Mouse (Mus musculus) erythroblast, embryonic 14.5 days (primary cell): Measurements from ENCODE around the gene Slmap. TPM values are rescaled to one million over a fixed set of nuclear protein-coding genes. Genes with fewer than 3 reads are reported as not detected.
"Not testable (repeated sequence)": the region's sequence is repeated elsewhere in the genome, so short reads cannot be mapped to it uniquely, and the experiment has no call there.

ENCODE experiments used
- H3K27me3 ChIP-seq: 2 replicates; pipeline ENCODE4 v1.6.1; 2012; ENCODE audit warnings: inconsistent platforms; ENCODE audit not compliant: control insufficient read depth
- H3K36me3 ChIP-seq: 2 replicates; pipeline ENCODE4 v1.6.1; 2012; ENCODE audit warnings: mild to moderate bottlenecking, inconsistent platforms; ENCODE audit not compliant: control insufficient read depth
- H3K4me1 ChIP-seq: 2 replicates; pipeline ENCODE4 v1.6.1; 2012; ENCODE audit warnings: inconsistent platforms; ENCODE audit not compliant: control insufficient read depth
- H3K4me3 ChIP-seq: replicated peaks from 2 replicates; pipeline ENCODE3; 2012; ENCODE audit warnings: moderate library complexity, mild to moderate bottlenecking, inconsistent platforms
- H3K9me3 ChIP-seq: 2 replicates; pipeline ENCODE4 v1.6.1; 2012; ENCODE audit warnings: low read length, inconsistent platforms, mixed read lengths; ENCODE audit not compliant: control insufficient read depth
- GATA1 ChIP-seq: IDR thresholded peaks from 2 replicates; pipeline ENCODE4 v1.6.1; 2012; ENCODE audit warnings: low read length, inconsistent platforms, mixed read lengths
- TAL1 ChIP-seq: IDR thresholded peaks from 3 replicates; pipeline ENCODE4 v1.6.1; 2012; ENCODE audit warnings: low read length, inconsistent platforms, mixed read lengths
- polyA plus RNA-seq: library from polyadenylated mRNA; stranded (reverse); fragments of >175 nt; gene quantifications from 2 replicates; pipeline ENCODE4 v1.2.3, GENCODE M21; 2012

The Slmap gene
- 0.25 and 0.36 TPM in 2 replicates for polyA plus RNA-seq

DNA sequence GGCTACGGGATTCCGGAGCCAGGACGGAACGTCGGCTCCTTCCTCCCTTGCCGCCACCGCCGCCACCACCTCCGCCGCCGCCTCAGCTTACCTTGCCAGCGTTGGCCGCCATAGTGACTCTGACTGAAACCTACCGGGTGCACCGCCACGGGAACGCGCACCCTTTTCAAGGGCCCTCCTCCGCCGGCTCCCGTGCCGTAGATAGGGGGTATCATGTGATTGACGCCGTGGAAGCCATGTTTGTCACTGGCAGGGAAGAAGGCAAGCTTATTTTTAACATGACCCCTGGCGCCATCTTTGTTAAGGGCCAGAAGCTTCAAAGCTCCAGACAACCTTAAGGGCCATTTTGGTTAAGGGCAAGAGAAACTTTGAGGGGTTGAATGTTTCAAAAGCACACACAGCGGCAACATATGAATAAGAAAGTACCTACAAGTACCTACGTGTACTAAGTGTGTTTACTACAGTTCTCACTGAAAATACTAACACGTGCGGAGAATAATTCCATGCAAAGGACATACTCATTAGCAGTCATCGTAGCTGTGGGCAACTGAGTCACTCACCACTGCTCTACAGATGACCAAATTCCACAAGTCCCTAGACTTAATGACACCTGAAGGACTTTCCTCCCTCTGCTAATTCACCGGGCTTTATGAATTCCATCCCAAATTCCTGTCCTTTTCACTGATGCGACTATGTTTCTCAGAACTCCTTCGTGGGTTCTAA is at the start of gene Slmap:
TSS of gene Slmap (minus strand) at position 175 of the 723 bp plus-strand sequence.
- TF ChIP-seq GATA1 = no peak
- TF ChIP-seq TAL1 = no peak
- Histone ChIP-seq H3K4me3 (peak within 1 kb of the TSS; percentile 83), H3K4me1 (peaks cover 38% of the 10 kb centered on the region), H3K27me3 (peaks cover 6% of the 10 kb centered on the region; the same call in 1 of the 2 replicates), H3K9me3 (no peaks in the 10 kb centered on the region), H3K36me3 (peaks cover 21% of the 10 kb centered on the region)

DNA sequence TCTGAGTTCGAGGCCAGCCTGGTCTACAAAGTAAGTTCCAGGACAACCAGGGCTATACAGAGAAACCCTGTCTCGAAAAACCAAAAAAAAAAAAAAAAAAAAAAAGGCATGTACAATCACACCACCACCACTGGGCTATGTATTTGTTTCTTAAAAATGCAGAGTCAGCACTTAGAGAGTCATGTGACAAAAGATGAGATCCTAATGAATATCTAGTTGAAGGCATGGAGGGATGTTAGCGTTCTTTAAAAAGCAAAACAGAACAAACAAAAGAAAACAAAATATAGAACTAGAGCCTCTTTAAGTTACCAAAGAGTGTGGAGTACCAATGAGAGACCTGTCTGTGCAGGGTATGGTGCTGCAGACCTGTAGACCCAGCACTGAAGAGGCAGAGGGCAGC is 48.9 kb upstream of the Slmap start:
- Histone ChIP-seq H3K4me1 (peaks cover 70% of the 10 kb centered on the region), H3K27me3 (no peaks in the 10 kb centered on the region), H3K9me3 (no peaks in the 10 kb centered on the region), H3K36me3 (peaks cover 28% of the 10 kb centered on the region), H3K4me3 (no peak overlapping the region)
- TF ChIP-seq GATA1 (no peak), TAL1 (no peak)

DNA sequence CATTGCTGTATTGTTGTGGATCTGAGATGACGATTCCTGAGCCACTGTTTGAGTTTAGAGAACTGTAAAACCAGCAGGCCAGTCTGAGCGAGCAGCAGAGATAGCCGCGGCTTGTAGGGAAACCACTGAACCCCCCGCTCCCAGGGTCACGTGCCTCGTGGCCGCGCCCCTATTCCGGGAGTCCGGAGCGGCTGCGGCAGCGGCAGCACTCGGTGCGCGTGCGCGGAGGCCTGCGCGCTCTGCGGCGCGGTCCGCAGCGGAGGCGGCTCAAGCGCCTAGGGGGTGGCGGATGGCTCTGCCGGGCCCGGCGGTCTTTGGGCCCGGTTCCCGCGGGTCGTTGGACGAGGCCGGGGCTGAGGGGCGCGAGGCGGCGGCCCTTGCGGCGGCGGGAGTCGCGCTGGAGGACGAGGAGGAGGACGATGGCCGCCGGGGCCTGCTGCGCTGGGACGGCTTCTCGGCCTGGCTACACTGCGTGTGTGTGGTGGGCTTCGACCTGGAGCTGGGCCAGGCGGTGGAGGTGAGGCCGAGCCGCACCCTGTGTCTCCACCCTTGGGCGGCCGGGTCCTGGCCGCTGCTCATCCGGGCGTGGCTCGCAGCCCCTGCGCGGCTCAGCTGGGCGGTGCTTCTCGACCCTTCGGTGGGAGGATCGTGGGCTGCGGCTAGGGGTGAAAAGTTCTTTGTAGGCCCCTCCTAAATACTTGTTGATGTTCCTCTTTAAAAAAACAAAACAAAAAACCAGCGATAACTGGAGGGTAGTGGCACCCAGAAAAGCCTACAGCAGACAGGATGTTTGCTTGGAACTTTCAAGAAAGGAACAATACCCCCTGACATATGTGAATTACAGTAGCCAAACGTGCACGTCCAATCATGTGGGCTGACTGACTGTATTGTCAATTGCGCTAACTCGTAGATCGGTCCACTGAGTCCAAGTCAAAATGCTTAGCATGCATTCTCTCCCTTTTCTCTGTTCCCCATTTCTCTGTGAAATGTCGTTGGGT is 44.9 kb upstream of the Slmap start:
- Histone ChIP-seq H3K36me3 (peaks cover 16% of the 10 kb centered on the region), H3K27me3 (no peaks in the 10 kb centered on the region), H3K4me3 (peak overlapping the region; percentile 94), H3K4me1 (peaks cover 44% of the 10 kb centered on the region), H3K9me3 (no peaks in the 10 kb centered on the region)
- TF ChIP-seq GATA1 (no peak), TAL1 (no peak)

DNA sequence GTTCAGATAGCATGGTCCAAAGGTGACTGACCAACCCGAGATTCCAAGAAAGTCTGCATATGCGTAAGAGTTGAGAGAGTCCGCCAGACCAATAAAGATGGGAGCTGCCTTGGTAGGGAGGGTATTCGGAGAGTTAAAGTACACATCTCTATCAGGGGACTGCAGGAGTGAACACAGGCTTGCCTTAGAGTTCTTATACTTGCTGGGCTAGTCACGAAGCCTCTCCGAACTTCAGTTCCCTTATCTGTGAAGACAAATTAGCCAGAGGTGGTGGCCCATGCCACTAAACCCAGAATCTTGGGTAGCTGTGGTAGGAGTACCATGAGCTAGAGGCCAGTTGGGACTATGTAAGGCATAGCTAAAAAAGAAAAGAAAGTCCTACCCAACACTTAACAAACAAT is 44.1 kb upstream of the Slmap start:
- Histone ChIP-seq H3K36me3 (peaks cover 13% of the 10 kb centered on the region), H3K9me3 (no peaks in the 10 kb centered on the region), H3K4me3 (peak overlapping the region; percentile 94), H3K27me3 (no peaks in the 10 kb centered on the region), H3K4me1 (peaks cover 41% of the 10 kb centered on the region)
- TF ChIP-seq GATA1 (no peak), TAL1 (no peak)

DNA sequence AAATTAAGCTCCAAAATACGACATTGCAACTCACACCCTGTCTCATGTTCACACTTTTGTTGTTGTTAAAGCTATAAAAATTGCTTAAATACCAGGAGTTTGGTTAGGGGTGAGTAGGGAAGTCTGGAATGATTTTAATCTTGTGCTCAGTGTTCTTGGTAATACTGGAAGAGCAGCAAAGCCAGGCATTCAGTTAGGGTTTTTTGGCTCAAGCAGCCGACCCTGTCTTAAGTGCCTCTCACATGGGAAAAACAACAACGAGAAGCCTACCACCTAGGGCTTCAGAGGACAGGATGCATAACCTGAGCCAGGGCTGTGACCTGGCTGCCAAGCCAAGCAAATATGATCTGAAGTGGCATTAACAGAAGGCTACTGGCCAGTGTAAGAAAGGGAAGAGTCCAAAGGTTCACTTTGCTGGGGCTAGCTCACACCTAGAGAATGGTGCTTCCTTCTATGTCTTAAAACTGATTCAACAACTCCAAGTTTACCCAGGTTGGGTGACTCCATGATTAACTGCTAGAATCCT is 41.6 kb upstream of the Slmap start:
- Histone ChIP-seq H3K27me3 (no peaks in the 10 kb centered on the region), H3K4me3 (no peak overlapping the region), H3K4me1 (peaks cover 35% of the 10 kb centered on the region), H3K9me3 (no peaks in the 10 kb centered on the region), H3K36me3 (peaks cover under 1% of the 10 kb centered on the region; the same call in 1 of the 2 replicates)
- TF ChIP-seq GATA1 (no peak), TAL1 (no peak)

DNA sequence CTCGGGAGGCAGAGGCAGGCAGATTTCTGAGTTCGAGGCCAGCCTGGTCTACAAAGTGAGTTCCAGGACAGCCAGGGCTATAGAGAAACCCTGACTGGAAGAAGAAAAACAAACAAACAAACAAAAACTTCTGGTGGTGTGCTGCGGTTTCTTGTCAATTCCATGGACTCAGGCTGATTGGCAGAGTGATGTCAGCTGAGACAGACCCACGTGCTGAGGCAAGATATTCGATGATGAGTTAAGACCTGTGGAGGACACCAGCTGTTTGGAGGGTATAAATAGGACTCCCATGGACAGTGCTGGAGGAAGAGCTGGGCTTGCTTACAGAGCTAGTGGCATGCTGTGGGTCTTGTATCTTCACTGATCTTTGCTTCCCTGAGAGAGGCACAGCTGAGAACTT is 38.8 kb upstream of the Slmap start, which contains the start of gene Dennd6a:
TSS of gene Dennd6a (plus strand) at position 301 of the 400 bp plus-strand sequence.
- not testable (repeated sequence) for H3K4me3 ChIP-seq, H3K9me3 ChIP-seq, H3K27me3 ChIP-seq

DNA sequence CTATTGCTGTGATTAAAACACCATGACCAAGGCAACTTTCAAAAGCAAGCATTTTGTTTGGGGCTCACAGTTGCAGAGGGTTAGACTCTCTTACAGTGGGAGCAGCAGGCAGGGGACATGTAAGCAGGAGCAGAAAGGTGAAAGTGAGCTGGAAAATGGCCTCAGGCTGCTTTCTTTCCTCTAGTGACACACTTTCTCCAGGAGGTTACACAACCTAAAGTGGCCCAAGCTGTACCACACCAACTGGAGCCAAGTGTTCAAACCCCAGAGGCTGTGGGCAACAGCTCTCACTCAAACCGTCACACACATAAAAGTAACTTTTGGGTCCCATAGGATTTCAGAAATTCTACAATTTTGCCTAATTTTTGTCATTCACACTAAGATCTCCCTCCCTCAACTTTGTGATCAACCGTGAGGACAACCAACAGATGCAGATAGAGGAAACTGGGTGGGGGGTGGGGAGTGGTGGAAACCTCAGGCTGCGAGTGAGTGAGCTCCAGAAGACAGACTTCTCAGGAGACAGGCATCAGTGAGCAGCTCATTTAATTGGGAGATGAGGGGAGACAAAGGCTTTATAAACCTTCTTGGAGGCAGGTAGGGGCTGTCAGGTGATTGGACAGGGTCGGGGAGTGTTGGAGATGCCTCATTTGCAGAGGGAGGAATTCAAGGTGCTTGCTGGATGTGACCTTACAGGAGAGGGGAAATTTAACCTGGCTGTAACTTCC is 37.4 kb upstream of the Slmap start:
- H3K4me1 ChIP-seq = peaks cover 6% of the 10 kb centered on the region
- H3K9me3 ChIP-seq = no peaks in the 10 kb centered on the region
- no peak for TF ChIP-seq GATA1
- TF ChIP-seq TAL1 = no peak
- H3K4me3 ChIP-seq = no peak overlapping the region
- no peaks in the 10 kb centered on the region for H3K36me3 ChIP-seq
- H3K27me3 ChIP-seq = no peaks in the 10 kb centered on the region

More for the DNA sequence above, 38.8 kb upstream of the Slmap start, which contains the start of gene Dennd6a:
- peaks cover 12% of the 10 kb centered on the region for H3K4me1 ChIP-seq
- not testable (repeated sequence) for H3K36me3 ChIP-seq

DNA sequence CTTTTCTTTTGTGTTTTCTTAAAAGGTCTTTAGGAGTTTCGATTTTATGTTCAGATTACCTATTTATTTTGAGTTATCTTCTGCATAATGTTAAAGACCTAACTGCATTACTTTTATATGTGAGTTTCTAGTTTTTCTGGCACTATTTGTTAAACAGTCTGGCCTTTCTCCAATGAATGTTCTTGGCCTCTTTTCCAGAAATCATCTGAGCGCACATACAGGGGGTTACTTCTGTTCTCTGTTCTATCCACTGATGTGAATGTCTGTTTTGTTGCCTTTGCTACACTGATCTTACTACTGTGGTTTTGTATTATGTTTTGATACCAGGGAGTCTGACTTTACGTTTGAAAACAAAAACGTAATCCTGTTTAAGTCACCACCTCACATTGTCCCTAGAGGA is 35.1 kb upstream of the Slmap start:
- Histone ChIP-seq H3K27me3 (no peaks in the 10 kb centered on the region), H3K4me3 (no peak overlapping the region), H3K4me1 (peaks cover 6% of the 10 kb centered on the region), H3K36me3 (no peaks in the 10 kb centered on the region), H3K9me3 (no peaks in the 10 kb centered on the region)
- TF ChIP-seq GATA1 (no peak), TAL1 (no peak)
